Mouse (Mus musculus) spleen, adult 12 weeks (tissue): ENCODE measurements around the gene Dph7.
"Not testable (repeated sequence)": the region's sequence is repeated elsewhere in the genome, so short reads cannot be mapped to it uniquely, and the experiment has no call there.

Source experiments
- DNase-seq: peaks from one replicate; pipeline ENCODE4 v3.0.0; 2022; ENCODE audit warnings: low spot score

Dph7 gene

GRCm38 (mm10) chr2:24970386-24970785 is 8.2 kb downstream of the Dph7 start:
- no peak for DNase-seq

GRCm38 (mm10) chr2:24974452-24974851 is 12.3 kb downstream of the Dph7 start:
- DNase-seq, result not testable (repeated sequence)

GRCm38 (mm10) chr2:24974906-24975703 is 12.9 kb downstream of the Dph7 start, which contains the start of gene Mrpl41:
Gene Mrpl41 (minus strand): TSS chr2:24975098.
- peak; percentile 92 for DNase-seq

GRCm38 (mm10) chr2:24975704-24976297 is 13.6 kb downstream of the Dph7 start, which contains the start of gene Pnpla7:
Gene Pnpla7 (plus strand): TSS chr2:24976033.
- peak; percentile 70 for DNase-seq

- DNase-seq, result peak; percentile 25
Observed at GRCm38 (mm10) chr2:24976960-24977359, 14.8 kb downstream of the Dph7 start.

GRCm38 (mm10) chr2:24987762-24988161 is 25.6 kb downstream of the Dph7 start:
- DNase-seq, result no peak

- DNase-seq, result no peak
Observed at GRCm38 (mm10) chr2:24995332-24995731, 33.1 kb downstream of the Dph7 start.

- DNase-seq, result no peak
Observed at GRCm38 (mm10) chr2:24996471-24996870, 34.3 kb downstream of the Dph7 start.

GRCm38 (mm10) chr2:25000544-25001235 is 38.5 kb downstream of the Dph7 start:
- DNase-seq, result no peak

GRCm38 (mm10) chr2:25003946-25004786 is 42.0 kb downstream of the Dph7 start:
- DNase-seq, result no peak

- DNase-seq, result no peak
Observed at GRCm38 (mm10) chr2:25006767-25007166, 44.6 kb downstream of the Dph7 start.

GRCm38 (mm10) chr2:25008250-25008649 is 46.0 kb downstream of the Dph7 start:
- DNase-seq, result no peak
